Mouse (Mus musculus): Measurements from ENCODE around the gene Gpr155.

DNA sequence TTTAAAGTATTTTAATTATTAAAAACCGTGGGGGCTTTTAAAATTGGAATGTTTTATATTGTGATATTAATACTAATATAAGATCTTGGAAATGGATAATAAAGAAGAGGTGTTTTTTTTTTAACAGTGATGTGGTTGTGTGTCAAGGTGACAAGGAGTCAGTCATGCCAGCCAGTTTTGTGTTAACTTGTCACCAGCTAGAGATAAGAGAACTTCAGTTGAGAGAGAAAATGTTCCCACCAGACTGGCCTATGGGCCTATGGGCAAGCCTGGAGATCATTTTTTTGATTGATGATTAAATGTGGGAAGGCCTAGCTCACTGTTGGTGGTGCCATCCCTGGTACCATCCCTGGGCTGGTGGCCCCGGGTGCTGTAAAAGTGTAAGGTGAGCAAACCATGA is 25.8 kb downstream of the Gpr155 start:
- TF ChIP-seq CTCF (IDR thresholded peaks at IDR 0.05; ENCODE audit: low read depth, low read length) = no peak
- no peak for TF ChIP-seq POLR2A (IDR thresholded peaks at IDR 0.05; ENCODE audit: borderline replicate concordance, low read depth, low read length)

All from bone marrow macrophage, adult 2 months (primary cell).